Mouse (Mus musculus): ENCODE results near the gene Prkca. TPM values are rescaled to one million over a fixed set of nuclear protein-coding genes. Genes with fewer than 3 reads are reported as not detected.

Prkca gene
- total RNA-seq, 2 experiments from 2014 or later: 211 to 241 TPM

GRCm38 (mm10) chr11:108279748-108280373 is 63.9 kb downstream of the Prkca start:
- DNase-seq (ENCODE audit: low spot score in 2 of 2): no peak
- Histone ChIP-seq H3K4me3 (no peak overlapping the region), H3K27ac (no peak overlapping the region)
- TF ChIP-seq CTCF (conservative IDR thresholded peaks at IDR 0.05): no peak

GRCm38 (mm10) chr11:108277096-108277495 is 66.6 kb downstream of the Prkca start:
- no peak for TF ChIP-seq CTCF (conservative IDR thresholded peaks at IDR 0.05)
- Histone ChIP-seq H3K27ac (no peak overlapping the region), H3K4me3 (no peak overlapping the region)
- DNase-seq (ENCODE audit: low spot score in 2 of 2): no peak

GRCm38 (mm10) chr11:108276148-108276547 is 67.6 kb downstream of the Prkca start:
- no peak overlapping the region for H3K4me3 ChIP-seq
- H3K27ac ChIP-seq: no peak overlapping the region

GRCm38 (mm10) chr11:108274046-108274445 is 69.7 kb downstream of the Prkca start:
- DNase-seq (ENCODE audit: low spot score in 2 of 2): no peak
- Histone ChIP-seq H3K4me3 (no peak overlapping the region), H3K27ac (peak overlapping the region; percentile 33; the same call in 1 of the 2 replicates)
- TF ChIP-seq CTCF (conservative IDR thresholded peaks at IDR 0.05): no peak

More at GRCm38 (mm10) chr11:108276148-108276547, 67.6 kb downstream of the Prkca start:
- TF ChIP-seq CTCF (conservative IDR thresholded peaks at IDR 0.05): no peak
- no peak for DNase-seq (ENCODE audit: low spot score in 2 of 2)

GRCm38 (mm10) chr11:108273415-108273965 is 70.2 kb downstream of the Prkca start:
- H3K4me3 ChIP-seq: no peak overlapping the region
- H3K27ac ChIP-seq: peak overlapping the region; percentile 33; the same call in 1 of the 2 replicates

GRCm38 (mm10) chr11:108272601-108273414 is 70.9 kb downstream of the Prkca start:
- Histone ChIP-seq H3K27ac (peak overlapping the region; percentile 33; the same call in 1 of the 2 replicates), H3K4me3 (no peak overlapping the region)
- peak in 1 of 2 experiments; percentile 39 for DNase-seq (ENCODE audit: low spot score in 2 of 2)
- TF ChIP-seq CTCF (conservative IDR thresholded peaks at IDR 0.05): no peak

More at GRCm38 (mm10) chr11:108273415-108273965, 70.2 kb downstream of the Prkca start:
- DNase-seq (ENCODE audit: low spot score in 2 of 2): no peak
- no peak for TF ChIP-seq CTCF (conservative IDR thresholded peaks at IDR 0.05)

GRCm38 (mm10) chr11:108271305-108271704 is 72.4 kb downstream of the Prkca start:
- H3K4me3 ChIP-seq: no peak overlapping the region
- DNase-seq (ENCODE audit: low spot score in 2 of 2): no peak
- H3K27ac ChIP-seq: no peak overlapping the region
- no peak for TF ChIP-seq CTCF (conservative IDR thresholded peaks at IDR 0.05)

GRCm38 (mm10) chr11:108269516-108269915 is 74.2 kb downstream of the Prkca start:
- TF ChIP-seq CTCF (conservative IDR thresholded peaks at IDR 0.05): no peak
- Histone ChIP-seq H3K27ac (no peak overlapping the region), H3K4me3 (no peak overlapping the region)
- no peak for DNase-seq (ENCODE audit: low spot score in 2 of 2)

GRCm38 (mm10) chr11:108268421-108269322 is 75.1 kb downstream of the Prkca start:
- Histone ChIP-seq H3K4me3 (no peak overlapping the region), H3K27ac (peak overlapping the region; percentile 6)
- DNase-seq (ENCODE audit: low spot score in 2 of 2): no peak
- TF ChIP-seq CTCF (conservative IDR thresholded peaks at IDR 0.05): no peak

GRCm38 (mm10) chr11:108267825-108268224 is 75.9 kb downstream of the Prkca start:
- H3K4me3 ChIP-seq: no peak overlapping the region
- TF ChIP-seq CTCF (conservative IDR thresholded peaks at IDR 0.05): no peak
- DNase-seq (ENCODE audit: low spot score in 2 of 2): no peak
- H3K27ac ChIP-seq: peak overlapping the region; percentile 6; the same call in 1 of the 2 replicates

GRCm38 (mm10) chr11:108267066-108267465 is 76.7 kb downstream of the Prkca start:
- DNase-seq (ENCODE audit: low spot score in 2 of 2): no peak
- TF ChIP-seq CTCF (conservative IDR thresholded peaks at IDR 0.05): no peak
- no peak overlapping the region; the same call in 1 of the 2 replicates for H3K4me3 ChIP-seq
- H3K27ac ChIP-seq: no peak overlapping the region; the same call in 1 of the 2 replicates

GRCm38 (mm10) chr11:108263868-108264267 is 79.9 kb downstream of the Prkca start:
- Histone ChIP-seq H3K27ac (no peak overlapping the region), H3K4me3 (no peak overlapping the region)
- TF ChIP-seq CTCF (conservative IDR thresholded peaks at IDR 0.05): no peak
- DNase-seq (ENCODE audit: low spot score in 2 of 2): no peak
